Mouse (Mus musculus) liver, embryonic 14.5 days (tissue): Measurements from ENCODE around the gene Pafah1b3. TPM values are rescaled to one million over a fixed set of nuclear protein-coding genes. Genes with fewer than 3 reads are reported as not detected.

Experiments
- ATAC-seq: fragments of 200-750 bp; cut with Nextera tagmentation; 2 replicates; pipeline ENCODE4 v1.8.0; 2017; ENCODE audit warnings: moderate number of reproducible peaks, mild to moderate bottlenecking, moderate library complexity; ENCODE audit not compliant: insufficient read depth
- DNase-seq, 3 experiments: peaks; one replicate each; pipeline ENCODE4 v3.0.0-alpha.2; 2012 to 2013; ENCODE audit warnings: low read depth in 3 of 3, low spot score in 3 of 3
- H3K27ac ChIP-seq: fragments of 300-500 bp; sonication (generic); 2 replicates; pipeline ENCODE4 v1.5.1; 2014; ENCODE audit warnings: moderate library complexity, mild to moderate bottlenecking, control low read depth, inconsistent platforms
- H3K27me3 ChIP-seq: fragments of 300-500 bp; sonication (generic); 2 replicates; pipeline ENCODE4 v1.6.1; 2014; ENCODE audit warnings: mild to moderate bottlenecking, low read length, moderate library complexity; ENCODE audit not compliant: control insufficient read depth, insufficient read depth
- H3K36me3 ChIP-seq: fragments of 300-500 bp; sonication (generic); replicated peaks from 2 replicates; pipeline ENCODE4 v1.6.1; 2014; ENCODE audit warnings: low read depth; ENCODE audit not compliant: control insufficient read depth, insufficient read depth
- H3K4me1 ChIP-seq, 2 experiments: fragments of 200-500 bp in 1 of 2; fragments of 300-500 bp in 1 of 2; sonication (generic) in 1 of 2; replicated peaks; 2 replicates each; pipeline ENCODE4 v1.6.1; 2012 to 2014; ENCODE audit warnings: antibody characterized with exemption in 1 of 2, inconsistent platforms in 1 of 2, low read length in 1 of 2; ENCODE audit not compliant: control insufficient read depth in 2 of 2, insufficient read depth in 2 of 2
- H3K4me2 ChIP-seq: fragments of 300-500 bp; sonication (generic); 2 replicates; pipeline ENCODE4 v1.6.1; 2014; ENCODE audit warnings: low read depth, mild to moderate bottlenecking, control low read depth, moderate library complexity
- H3K4me3 ChIP-seq, 2 experiments: fragments of 200-500 bp in 1 of 2; fragments of 300-500 bp in 1 of 2; sonication (generic) in 1 of 2; 2 replicates each; pipeline ENCODE4 v1.5.1; 2012 to 2014; ENCODE audit warnings: low read depth in 2 of 2, low read length in 2 of 2, mild to moderate bottlenecking in 2 of 2, control low read depth in 1 of 2, inconsistent platforms in 1 of 2, moderate library complexity in 1 of 2; ENCODE audit not compliant: insufficient read depth in 1 of 2
- H3K9ac ChIP-seq: fragments of 300-500 bp; sonication (generic); replicated peaks from 2 replicates; pipeline ENCODE4 v1.6.1; 2014; ENCODE audit warnings: mild to moderate bottlenecking, control low read depth, moderate library complexity
- H3K9me3 ChIP-seq: fragments of 300-500 bp; sonication (generic); 2 replicates; pipeline ENCODE4 v1.6.1; 2016; ENCODE audit warnings: low read length, mixed read lengths; ENCODE audit not compliant: control insufficient read depth
- CTCF ChIP-seq: IDR thresholded peaks from 2 replicates; pipeline ENCODE4 v1.5.1; 2016; ENCODE audit warnings: antibody characterized with exemption, low read depth, control low read depth
- EP300 ChIP-seq: IDR thresholded peaks from 2 replicates; pipeline ENCODE4 v1.6.1; 2016; ENCODE audit warnings: antibody characterized with exemption, low read depth
- WGBS: fragments of 180-500 bp; shearing (Covaris S2); extraction: QIAGEN DNeasy Blood & Tissue Kit; methylation state at CpG from one replicate; pipeline ENCODE4 v1.1.7; 2014; ENCODE audit not compliant: insufficient replicate concordance; 5-methylcytosine and 5-hydroxymethylcytosine counted together
- polyA plus RNA-seq, 2 experiments: library from polyadenylated mRNA; depleted of rRNA in 1 of 2; stranded (reverse) in 1 of 2; unstranded in 1 of 2; fragments of >200 nt; fragmentation: Nextera tagmentation in 1 of 2; extraction: Ambion mirVana in 1 of 2; gene quantifications; 2 replicates each; pipeline versions ENCODE4 v1.2.1 to v1.2.3; 2012 to 2014

Pafah1b3 gene
- polyA plus RNA-seq, 2 experiments, result 24.3 to 26.2 TPM

- WGBS, result 7% methylated on average over 18 of the region's 18 CpGs
- no peak overlapping the region for H3K27ac ChIP-seq
- TF ChIP-seq EP300 (no peak), CTCF (no peak)
Observed at GRCm38 (mm10) chr7:25248018-25248647, 49.7 kb downstream of the Pafah1b3 start.

GRCm38 (mm10) chr7:25247498-25247897 lies 50.3 kb downstream of the Pafah1b3 start:
- Histone ChIP-seq H3K4me2 (peak overlapping the region; percentile 99), H3K9ac (peak overlapping the region; percentile 3; the same call in 1 of the 2 replicates), H3K9me3 (no peaks in the 10 kb centered on the region), H3K4me3 (peak overlapping the region in 1 of 2 experiments; percentile 74; a peak in 2 of 4 replicates), H3K4me1 (peaks cover 14 to 20% of the 10 kb centered on the region in 2 experiments), H3K36me3 (no peaks in the 10 kb centered on the region), H3K27ac (no peak overlapping the region), H3K27me3 (no peaks in the 10 kb centered on the region)
- 16% methylated on average over 3 of the region's 3 CpGs for WGBS
- TF ChIP-seq EP300 (no peak), CTCF (no peak)
- ATAC-seq (no peak), DNase-seq (no peak)

More at GRCm38 (mm10) chr7:25248018-25248647, 49.7 kb downstream of the Pafah1b3 start:
- no peaks in the 10 kb centered on the region for H3K9me3 ChIP-seq
- no peaks in the 10 kb centered on the region for H3K36me3 ChIP-seq
- H3K9ac ChIP-seq, result peak overlapping the region; percentile 40
- ATAC-seq (no peak), DNase-seq (no peak)
- peak overlapping the region; percentile 99 for H3K4me2 ChIP-seq
- H3K27me3 ChIP-seq, result no peaks in the 10 kb centered on the region
- H3K4me1 ChIP-seq, result peaks cover 14 to 20% of the 10 kb centered on the region in 2 experiments
- peak overlapping the region; percentile 65 to 74 for H3K4me3 ChIP-seq

- DNase-seq, result no peak
- no peak overlapping the region for H3K4me3 ChIP-seq
Observed at GRCm38 (mm10) chr7:25246759-25247137, 51.0 kb downstream of the Pafah1b3 start.

GRCm38 (mm10) chr7:25246079-25246758 lies 51.6 kb downstream of the Pafah1b3 start:
- Histone ChIP-seq H3K9me3 (no peaks in the 10 kb centered on the region), H3K4me3 (no peak overlapping the region), H3K27ac (no peak overlapping the region), H3K9ac (no peak overlapping the region), H3K36me3 (no peaks in the 10 kb centered on the region), H3K4me2 (no peak overlapping the region), H3K4me1 (peaks cover 12 to 14% of the 10 kb centered on the region in 2 experiments), H3K27me3 (no peaks in the 10 kb centered on the region)
- 60% methylated on average over 20 of the region's 20 CpGs for WGBS
- no peak for DNase-seq
- TF ChIP-seq CTCF (no peak), EP300 (no peak)
- ATAC-seq, result no peak

More at GRCm38 (mm10) chr7:25246759-25247137, 51.0 kb downstream of the Pafah1b3 start:
- ATAC-seq, result no peak
- no peaks in the 10 kb centered on the region for H3K27me3 ChIP-seq
- TF ChIP-seq EP300 (no peak), CTCF (no peak)
- no peak overlapping the region for H3K27ac ChIP-seq
- WGBS, result 50% methylated on average over 4 of the region's 4 CpGs
- H3K36me3 ChIP-seq, result no peaks in the 10 kb centered on the region
- H3K9ac ChIP-seq, result no peak overlapping the region
- peak overlapping the region; percentile 99 for H3K4me2 ChIP-seq
- H3K9me3 ChIP-seq, result no peaks in the 10 kb centered on the region
- H3K4me1 ChIP-seq, result peaks cover 14 to 19% of the 10 kb centered on the region in 2 experiments

Other genes with a start within 250 kb of the Pafah1b3 start
- gene Grik5, start 225.6 kb downstream of the Pafah1b3 start, polyA plus RNA-seq (2012; rRNA removed), result 4.9 and 6.1 TPM in 2 replicates
- 0.37 and 0.54 TPM in 2 replicates for gene Grik5, start 225.6 kb downstream of the Pafah1b3 start, polyA plus RNA-seq (2014; fragmentation: Nextera tagmentation; extraction: Ambion mirVana)
- gene Zfp574, start 225.4 kb downstream of the Pafah1b3 start, polyA plus RNA-seq (2012; rRNA removed), result 6.3 and 6.9 TPM in 2 replicates
- gene Zfp574, start 225.4 kb downstream of the Pafah1b3 start, polyA plus RNA-seq (2014; fragmentation: Nextera tagmentation; extraction: Ambion mirVana), result 6.6 and 7.3 TPM in 2 replicates
- gene Pou2f2, start 118.3 kb downstream of the Pafah1b3 start, polyA plus RNA-seq (2012; rRNA removed), result 0.73 and 0.74 TPM in 2 replicates
- 0.94 and 1.5 TPM in 2 replicates for gene Pou2f2, start 118.3 kb downstream of the Pafah1b3 start, polyA plus RNA-seq (2014; fragmentation: Nextera tagmentation; extraction: Ambion mirVana)
- 26.9 and 27.9 TPM in 2 replicates for gene Dedd2, start 77.4 kb downstream of the Pafah1b3 start, polyA plus RNA-seq (2012; rRNA removed)
- gene Dedd2, start 77.4 kb downstream of the Pafah1b3 start, polyA plus RNA-seq (2014; fragmentation: Nextera tagmentation; extraction: Ambion mirVana), result 20.8 and 22.7 TPM in 2 replicates
- gene Zfp526, start 76.6 kb downstream of the Pafah1b3 start, polyA plus RNA-seq (2012; rRNA removed), result 4.6 and 4.9 TPM in 2 replicates
- gene Zfp526, start 76.6 kb downstream of the Pafah1b3 start, polyA plus RNA-seq (2014; fragmentation: Nextera tagmentation; extraction: Ambion mirVana), result 2.1 TPM in 2 replicates
- gene Gsk3a, start 60.1 kb downstream of the Pafah1b3 start, polyA plus RNA-seq (2012; rRNA removed), result 48.6 and 55.6 TPM in 2 replicates
- gene Gsk3a, start 60.1 kb downstream of the Pafah1b3 start, polyA plus RNA-seq (2014; fragmentation: Nextera tagmentation; extraction: Ambion mirVana), result 8.4 and 8.9 TPM in 2 replicates
- 8.5 and 9.8 TPM in 2 replicates for gene Erf, start 47.2 kb downstream of the Pafah1b3 start, polyA plus RNA-seq (2012; rRNA removed)
- gene Erf, start 47.2 kb downstream of the Pafah1b3 start, polyA plus RNA-seq (2014; fragmentation: Nextera tagmentation; extraction: Ambion mirVana), result 5.1 and 5.3 TPM in 2 replicates
- 14.0 and 14.8 TPM in 2 replicates for gene Cic, start 30.3 kb downstream of the Pafah1b3 start, polyA plus RNA-seq (2012; rRNA removed)
- gene Cic, start 30.3 kb downstream of the Pafah1b3 start, polyA plus RNA-seq (2014; fragmentation: Nextera tagmentation; extraction: Ambion mirVana), result 9.7 and 12.3 TPM in 2 replicates
- gene Prr19, start 3.4 kb upstream of the Pafah1b3 start, polyA plus RNA-seq (2012; rRNA removed), result 0.03 and 0.04 TPM in 2 replicates
- gene Prr19, start 3.4 kb upstream of the Pafah1b3 start, polyA plus RNA-seq (2014; fragmentation: Nextera tagmentation; extraction: Ambion mirVana), result not detected in 2 replicates
- gene Tmem145, start 8.1 kb upstream of the Pafah1b3 start, polyA plus RNA-seq (2012; rRNA removed), result 0.23 TPM in 1 of 2 replicates, not detected in the other
- gene Tmem145, start 8.1 kb upstream of the Pafah1b3 start, polyA plus RNA-seq (2014; fragmentation: Nextera tagmentation; extraction: Ambion mirVana), result not detected in 2 replicates
- gene Megf8, start 19.2 kb upstream of the Pafah1b3 start, polyA plus RNA-seq (2012; rRNA removed), result 1.3 TPM in 2 replicates
- 0.53 and 0.71 TPM in 2 replicates for gene Megf8, start 19.2 kb upstream of the Pafah1b3 start, polyA plus RNA-seq (2014; fragmentation: Nextera tagmentation; extraction: Ambion mirVana)
- gene Cnfn, start 71.7 kb upstream of the Pafah1b3 start, polyA plus RNA-seq (2012; rRNA removed), result not detected in 2 replicates
- not detected in 2 replicates for gene Cnfn, start 71.7 kb upstream of the Pafah1b3 start, polyA plus RNA-seq (2014; fragmentation: Nextera tagmentation; extraction: Ambion mirVana)
- gene Lipe, start 100.7 kb upstream of the Pafah1b3 start, polyA plus RNA-seq (2012; rRNA removed), result 2.3 TPM in 2 replicates
- gene Lipe, start 100.7 kb upstream of the Pafah1b3 start, polyA plus RNA-seq (2014; fragmentation: Nextera tagmentation; extraction: Ambion mirVana), result 0.38 and 0.72 TPM in 2 replicates
- not detected in 2 replicates for gene Cxcl17, start 114.9 kb upstream of the Pafah1b3 start, polyA plus RNA-seq (2012; rRNA removed)
- not detected in 2 replicates for gene Cxcl17, start 114.9 kb upstream of the Pafah1b3 start, polyA plus RNA-seq (2014; fragmentation: Nextera tagmentation; extraction: Ambion mirVana)
- gene Ceacam1, start 179.6 kb upstream of the Pafah1b3 start, polyA plus RNA-seq (2012; rRNA removed), result 2.8 and 3.0 TPM in 2 replicates
- gene Ceacam1, start 179.6 kb upstream of the Pafah1b3 start, polyA plus RNA-seq (2014; fragmentation: Nextera tagmentation; extraction: Ambion mirVana), result 3.8 and 4.3 TPM in 2 replicates
- gene Ceacam2, start 241.9 kb upstream of the Pafah1b3 start, polyA plus RNA-seq (2012; rRNA removed), result 0.02 and 0.03 TPM in 2 replicates
- 0.15 TPM in 1 of 2 replicates, not detected in the other for gene Ceacam2, start 241.9 kb upstream of the Pafah1b3 start, polyA plus RNA-seq (2014; fragmentation: Nextera tagmentation; extraction: Ambion mirVana)